Mouse (Mus musculus) kidney, embryonic 16.5 days (tissue): ENCODE measurements around the gene Carns1. TPM values are rescaled to one million over a fixed set of nuclear protein-coding genes. Genes with fewer than 3 reads are reported as not detected.
A peak's percentile ranks its signal among the peaks of the same experiment; 100 is the strongest.

Experiments used
- ATAC-seq: fragments of 200-750 bp; cut with Nextera tagmentation; 2 replicates; pipeline ENCODE4 v1.8.0; 2017; ENCODE audit warnings: moderate TSS enrichment; ENCODE audit not compliant: low FRiP score, low TSS enrichment
- H3K27ac ChIP-seq: fragments of 300-500 bp; sonication (generic); 2 replicates; pipeline ENCODE4 v1.5.1; 2014; ENCODE audit warnings: low read length
- H3K27me3 ChIP-seq: fragments of 300-500 bp; sonication (generic); 2 replicates; pipeline ENCODE4 v1.6.1; 2014; ENCODE audit warnings: low read length, control low read depth, mixed read lengths; ENCODE audit not compliant: insufficient read depth
- H3K36me3 ChIP-seq: fragments of 300-500 bp; sonication (generic); 2 replicates; pipeline ENCODE4 v1.6.1; 2014; ENCODE audit warnings: low read length, control low read depth, mixed read lengths; ENCODE audit not compliant: insufficient read depth
- H3K4me1 ChIP-seq: fragments of 300-500 bp; sonication (generic); 2 replicates; pipeline ENCODE4 v1.6.1; 2014; ENCODE audit warnings: low read length, control low read depth, mixed read lengths; ENCODE audit not compliant: insufficient read depth
- H3K4me2 ChIP-seq: fragments of 300-500 bp; sonication (generic); replicated peaks from 2 replicates; pipeline ENCODE4 v1.6.1; 2014; ENCODE audit warnings: low read depth, low read length
- H3K4me3 ChIP-seq: fragments of 300-500 bp; sonication (generic); 2 replicates; pipeline ENCODE4 v1.5.1; 2014; ENCODE audit warnings: mild to moderate bottlenecking, low read length
- H3K9ac ChIP-seq: fragments of 300-500 bp; sonication (generic); replicated peaks from 2 replicates; pipeline ENCODE4 v1.6.1; 2014; ENCODE audit warnings: low read length
- H3K9me3 ChIP-seq: fragments of 300-500 bp; sonication (generic); 2 replicates; pipeline ENCODE4 v1.6.1; 2016; ENCODE audit warnings: low read length, control low read depth
- WGBS: fragments of 180-500 bp; shearing (Covaris S2); extraction: QIAGEN DNeasy Blood & Tissue Kit; methylation state at CpG from one replicate; pipeline ENCODE4 v1.1.7; 2014; 5-methylcytosine and 5-hydroxymethylcytosine counted together
- polyA plus RNA-seq: library from polyadenylated mRNA; unstranded; fragments of >200 nt; fragmentation: Nextera tagmentation; extraction: Ambion mirVana; gene quantifications from 2 replicates; pipeline ENCODE4 v1.2.1, GENCODE M21; 2015

The Carns1 gene
- polyA plus RNA-seq, 1 experiment from 2014 or later: 2.9 TPM

DNA sequence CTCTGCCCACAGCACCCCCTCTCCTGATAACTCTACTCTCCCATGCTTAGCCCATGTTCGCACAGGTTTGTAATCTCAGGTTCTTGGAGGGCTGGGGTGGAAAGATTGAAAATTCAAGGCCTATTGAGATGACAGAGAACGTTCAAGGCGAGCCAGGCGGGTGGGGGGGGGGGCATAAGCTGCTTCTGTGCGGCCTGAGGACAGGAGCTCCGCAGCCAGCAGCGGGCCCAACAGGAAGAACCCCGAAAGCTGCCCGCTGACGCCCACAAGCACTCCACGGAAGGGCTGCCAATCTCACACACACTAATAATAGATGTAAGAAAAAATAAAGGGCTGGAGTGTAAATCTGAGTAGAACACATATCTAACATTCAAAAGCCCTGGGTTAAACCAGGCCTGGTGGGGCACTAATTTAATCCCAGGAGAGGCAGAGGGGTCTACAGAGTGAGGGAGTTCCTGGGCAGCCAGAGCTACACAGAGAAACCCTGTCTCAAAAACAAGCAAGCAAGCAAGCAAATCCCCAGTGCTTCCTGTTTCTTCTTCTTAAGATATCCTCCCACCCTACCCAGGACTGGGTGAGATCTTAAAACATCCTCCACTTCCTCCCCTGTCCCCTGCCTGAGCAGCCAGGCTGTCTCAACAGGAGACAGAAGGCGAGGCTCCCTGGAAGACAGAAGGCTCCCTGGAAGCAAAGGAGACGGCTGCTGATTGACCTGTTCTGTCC, 28.5 kb upstream of the Carns1 start:
- H3K27me3 ChIP-seq: peaks cover 3% of the 10 kb centered on the region; the same call in 1 of the 2 replicates
- H3K4me1 ChIP-seq: peaks cover 22% of the 10 kb centered on the region
- H3K4me3 ChIP-seq: no peak overlapping the region
- 66% methylated on average over 13 of the region's 13 CpGs for WGBS
- H3K4me2 ChIP-seq: no peak overlapping the region
- no peak for ATAC-seq
- no peak overlapping the region for H3K9ac ChIP-seq
- H3K27ac ChIP-seq: 0 out of 2 replicates have a peak overlapping the region, but pooled peaks have one; percentile 31
- H3K9me3 ChIP-seq: no peaks in the 10 kb centered on the region
- H3K36me3 ChIP-seq: 0 out of 2 replicates have a peak, but pooled peaks cover 3% of the 10 kb centered on the region

DNA sequence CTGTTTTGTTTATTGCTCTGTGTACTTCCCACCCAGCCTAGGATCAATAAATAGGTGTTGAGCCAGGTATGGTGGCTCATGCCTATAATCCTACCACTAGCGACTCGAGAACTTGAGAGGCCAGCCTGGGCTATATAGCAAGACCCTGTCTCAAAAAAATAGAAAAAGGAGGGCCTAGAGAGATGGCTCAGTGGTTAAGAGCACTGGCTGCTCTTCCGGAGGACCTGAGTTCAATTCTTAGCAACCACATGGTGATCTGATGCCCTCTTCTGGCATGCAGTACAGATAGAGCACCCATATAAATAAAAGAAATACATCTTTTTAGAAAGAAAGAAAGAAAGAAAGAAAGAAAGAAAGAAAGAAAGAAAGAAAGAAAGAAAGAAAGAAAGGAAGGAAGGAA, 27.9 kb upstream of the Carns1 start:
- Histone ChIP-seq H3K4me1 (peaks cover 22% of the 10 kb centered on the region), H3K27me3 (peaks cover 3% of the 10 kb centered on the region; the same call in 1 of the 2 replicates), H3K4me3 (no peak overlapping the region), H3K36me3 (0 out of 2 replicates have a peak, but pooled peaks cover 3% of the 10 kb centered on the region), H3K9me3 (no peaks in the 10 kb centered on the region), H3K9ac (no peak overlapping the region), H3K27ac (no peak overlapping the region), H3K4me2 (no peak overlapping the region)
- WGBS: 69% methylated on average over 3 of the region's 3 CpGs
- no peak for ATAC-seq

- 0 out of 2 replicates have a peak, but pooled peaks have one; percentile 2 for ATAC-seq
- peaks cover 10% of the 10 kb centered on the region for H3K36me3 ChIP-seq
- peaks cover 27% of the 10 kb centered on the region for H3K4me1 ChIP-seq
- 22% methylated on average over 7 of the region's 7 CpGs for WGBS
- peak overlapping the region; percentile 71 for H3K9ac ChIP-seq
- peaks cover 3% of the 10 kb centered on the region; the same call in 1 of the 2 replicates for H3K27me3 ChIP-seq
- no peak overlapping the region for H3K27ac ChIP-seq
- peak overlapping the region; percentile 56 for H3K4me3 ChIP-seq
- peak overlapping the region; percentile 96 for H3K4me2 ChIP-seq
- no peaks in the 10 kb centered on the region for H3K9me3 ChIP-seq
Observed at GRCm38 (mm10) chr19:4202149-4202548, 26.9 kb upstream of the Carns1 start.

DNA sequence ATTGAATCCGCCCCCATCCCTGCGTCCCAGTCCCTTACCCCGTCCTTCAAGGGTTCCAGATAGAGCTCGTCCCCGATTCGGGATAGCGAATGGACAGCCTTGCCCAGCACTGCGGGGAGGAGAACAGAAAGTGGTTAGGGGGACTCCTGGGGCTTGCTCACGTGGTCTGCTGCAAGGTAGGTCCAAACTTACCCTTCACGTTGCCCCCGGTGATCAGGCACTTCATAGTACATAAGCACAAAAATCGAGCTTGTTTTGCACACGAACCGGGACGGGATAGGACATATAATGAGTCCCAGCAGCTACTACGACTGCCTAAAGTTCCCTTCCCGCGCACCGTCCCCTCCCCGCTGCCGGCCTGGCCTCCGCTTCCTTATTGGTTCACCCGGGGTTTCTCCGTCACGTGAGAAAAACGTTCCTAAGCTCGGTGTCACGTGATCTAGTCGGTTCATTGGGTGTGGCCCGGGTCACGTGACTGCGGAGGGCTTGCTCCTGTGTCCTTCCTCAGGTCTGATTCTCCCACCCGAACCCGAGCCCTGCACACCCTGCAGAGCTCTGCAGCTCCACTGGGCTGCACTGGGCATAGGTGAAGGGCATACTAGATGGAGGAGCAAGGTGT, 26.1 kb upstream of the Carns1 start, which contains the start of gene Rad9a:
Rad9a (minus strand) TSS at position 372 of the 619 bp plus-strand sequence.
- Histone ChIP-seq H3K9me3 (no peaks in the 10 kb centered on the region), H3K4me2 (peak within 1 kb of the TSS; percentile 96), H3K4me3 (peak within 1 kb of the TSS; percentile 56), H3K4me1 (peaks cover 34% of the 10 kb centered on the region), H3K36me3 (peaks cover 17% of the 10 kb centered on the region), H3K27me3 (peaks cover 3% of the 10 kb centered on the region; the same call in 1 of the 2 replicates), H3K27ac (peak within 1 kb of the TSS; percentile 59; the same call in 1 of the 2 replicates), H3K9ac (peak within 1 kb of the TSS; percentile 71)
- peak; percentile 89 for ATAC-seq
- WGBS: under 1% methylated on average over 34 of the region's 34 CpGs

DNA sequence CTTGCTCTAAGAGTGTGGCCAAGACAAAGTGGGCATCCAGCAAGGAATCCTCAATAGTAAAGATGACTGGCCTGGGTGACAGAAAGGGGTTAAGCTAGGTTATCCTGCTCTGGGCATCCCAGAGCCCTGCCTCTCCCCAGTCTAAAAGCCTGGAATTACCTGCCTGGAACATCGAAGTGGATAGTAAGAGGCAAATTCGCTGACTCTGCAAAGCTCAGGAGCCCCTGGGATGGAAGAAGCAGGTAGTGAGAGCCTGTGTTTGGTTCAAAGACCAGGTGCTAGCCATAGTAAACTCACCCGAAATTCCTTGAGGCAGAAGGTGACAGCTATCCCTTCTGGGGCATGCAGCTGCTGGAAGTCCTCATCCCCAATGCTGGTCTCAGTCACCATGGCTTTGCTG, 21.9 kb upstream of the Carns1 start:
- Histone ChIP-seq H3K27me3 (no peaks in the 10 kb centered on the region), H3K4me2 (no peak overlapping the region), H3K27ac (peak overlapping the region; percentile 23; the same call in 1 of the 2 replicates), H3K9me3 (no peaks in the 10 kb centered on the region), H3K36me3 (peaks cover 47% of the 10 kb centered on the region), H3K9ac (no peak overlapping the region), H3K4me3 (no peak overlapping the region), H3K4me1 (peaks cover 59% of the 10 kb centered on the region)
- WGBS: 74% methylated on average over 3 of the region's 3 CpGs
- ATAC-seq: no peak

GRCm38 (mm10) chr19:4196548-4196947, 21.3 kb upstream of the Carns1 start:
- Histone ChIP-seq H3K9ac (peak overlapping the region; percentile 36), H3K27me3 (no peaks in the 10 kb centered on the region), H3K4me1 (peaks cover 54% of the 10 kb centered on the region), H3K36me3 (peaks cover 47% of the 10 kb centered on the region), H3K27ac (peak overlapping the region; percentile 23; the same call in 1 of the 2 replicates), H3K4me3 (no peak overlapping the region), H3K4me2 (no peak overlapping the region), H3K9me3 (no peaks in the 10 kb centered on the region)
- 5% methylated on average over 5 of the region's 5 CpGs for WGBS
- ATAC-seq: no peak

DNA sequence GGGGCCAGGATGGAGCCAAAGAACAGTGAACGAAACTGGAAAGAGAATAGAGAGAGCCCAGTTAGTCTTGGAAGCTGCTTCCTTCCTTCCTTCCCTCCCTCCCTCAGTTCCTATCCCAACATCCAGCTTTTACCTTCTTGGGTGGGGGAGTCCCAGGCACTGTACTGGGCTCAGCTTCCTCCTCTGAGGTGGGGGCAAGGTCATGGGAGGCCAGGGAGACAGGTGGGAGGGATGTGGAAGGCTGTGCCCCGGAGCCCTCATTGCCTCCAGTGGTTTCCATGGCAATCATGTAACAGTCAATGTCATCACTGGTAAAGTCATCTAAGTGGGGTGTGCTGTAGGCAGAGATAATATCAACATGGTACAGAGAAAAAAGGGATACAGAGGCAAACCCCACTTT, 20.8 kb upstream of the Carns1 start:
- Histone ChIP-seq H3K27me3 (no peaks in the 10 kb centered on the region), H3K27ac (peak overlapping the region; percentile 23; the same call in 1 of the 2 replicates), H3K4me1 (peaks cover 59% of the 10 kb centered on the region), H3K9ac (no peak overlapping the region), H3K9me3 (no peaks in the 10 kb centered on the region), H3K4me2 (no peak overlapping the region), H3K4me3 (no peak overlapping the region), H3K36me3 (peaks cover 47% of the 10 kb centered on the region)
- WGBS: 26% methylated on average over 2 of the region's 2 CpGs
- no peak for ATAC-seq

- H3K9me3 ChIP-seq: no peaks in the 10 kb centered on the region
- H3K4me1 ChIP-seq: peaks cover 57% of the 10 kb centered on the region
- ATAC-seq: no peak
- no peak overlapping the region; the same call in 1 of the 2 replicates for H3K9ac ChIP-seq
- no peak overlapping the region for H3K27ac ChIP-seq
- H3K4me3 ChIP-seq: no peak overlapping the region
- no peak overlapping the region for H3K4me2 ChIP-seq
- 70% methylated on average over 12 of the region's 12 CpGs for WGBS
- H3K27me3 ChIP-seq: no peaks in the 10 kb centered on the region
- peaks cover 45% of the 10 kb centered on the region for H3K36me3 ChIP-seq
Observed at GRCm38 (mm10) chr19:4194776-4195650, 19.7 kb upstream of the Carns1 start.

GRCm38 (mm10) chr19:4194021-4194724, 18.9 kb upstream of the Carns1 start:
- no peak overlapping the region for H3K27ac ChIP-seq
- no peak for ATAC-seq
- 85% methylated on average over 8 of the region's 8 CpGs for WGBS
- no peaks in the 10 kb centered on the region for H3K27me3 ChIP-seq
- peak overlapping the region; percentile 15; the same call in 1 of the 2 replicates for H3K9ac ChIP-seq
- H3K4me2 ChIP-seq: no peak overlapping the region
- peaks cover 56% of the 10 kb centered on the region for H3K4me1 ChIP-seq
- no peak overlapping the region for H3K4me3 ChIP-seq
- peaks cover 43% of the 10 kb centered on the region for H3K36me3 ChIP-seq
- no peaks in the 10 kb centered on the region for H3K9me3 ChIP-seq
